Mouse (Mus musculus) liver, embryonic 16.5 days (tissue): ENCODE measurements around the gene Mpg. TPM values are rescaled to one million over a fixed set of nuclear protein-coding genes. Genes with fewer than 3 reads are reported as not detected.

Source experiments
- ATAC-seq: fragments of 200-750 bp; cut with Nextera tagmentation; 2 replicates; pipeline ENCODE4 v1.8.0; 2017; ENCODE audit warnings: low read depth, mild to moderate bottlenecking, moderate number of reproducible peaks, moderate library complexity
- H3K27ac ChIP-seq: fragments of 300-500 bp; sonication (generic); 2 replicates; pipeline ENCODE4 v1.5.1; 2014; ENCODE audit warnings: mild to moderate bottlenecking, low read length
- H3K27me3 ChIP-seq: fragments of 300-500 bp; sonication (generic); 2 replicates; pipeline ENCODE4 v1.6.1; 2014; ENCODE audit warnings: low read depth, low read length, mixed read lengths; ENCODE audit not compliant: control insufficient read depth, insufficient read depth
- H3K36me3 ChIP-seq: fragments of 300-500 bp; sonication (generic); 2 replicates; pipeline ENCODE4 v1.6.1; 2014; ENCODE audit warnings: mild to moderate bottlenecking; ENCODE audit not compliant: control insufficient read depth, insufficient read depth
- H3K4me1 ChIP-seq: fragments of 300-500 bp; sonication (generic); 2 replicates; pipeline ENCODE4 v1.6.1; 2014; ENCODE audit warnings: low read depth, low read length, mixed read lengths; ENCODE audit not compliant: control insufficient read depth
- H3K4me2 ChIP-seq: fragments of 300-500 bp; sonication (generic); 2 replicates; pipeline ENCODE4 v1.6.1; 2014; ENCODE audit warnings: low read depth, low read length, mixed read lengths
- H3K4me3 ChIP-seq: fragments of 300-500 bp; sonication (generic); 2 replicates; pipeline ENCODE4 v1.5.1; 2014; ENCODE audit warnings: low read depth, mild to moderate bottlenecking, low read length
- H3K9ac ChIP-seq: fragments of 300-500 bp; sonication (generic); 2 replicates; pipeline ENCODE4 v1.6.1; 2014; ENCODE audit warnings: low read depth, low read length
- H3K9me3 ChIP-seq: fragments of 300-500 bp; sonication (generic); replicated peaks from 2 replicates; pipeline ENCODE4 v1.6.1; 2016; ENCODE audit warnings: low read length; ENCODE audit not compliant: control insufficient read depth
- WGBS: fragments of 180-500 bp; shearing (Covaris S2); extraction: QIAGEN DNeasy Blood & Tissue Kit; methylation state at CpG from one replicate; pipeline ENCODE4 v1.1.7; 2014; ENCODE audit not compliant: insufficient replicate concordance; 5-methylcytosine and 5-hydroxymethylcytosine counted together
- polyA plus RNA-seq: library from polyadenylated mRNA; unstranded; fragments of >200 nt; fragmentation: Nextera tagmentation; extraction: Ambion mirVana; gene quantifications from 2 replicates; pipeline ENCODE4 v1.2.1, GENCODE M21; 2015

The Mpg gene
- 18.5 and 19.6 TPM in 2 replicates for polyA plus RNA-seq

GRCm38 (mm10) chr11:32226124-32226871 is at the start of gene Mpg:
TSS of gene Mpg (plus strand) at chr11:32226505.
- H3K27me3 ChIP-seq, result peaks cover 44% of the 10 kb centered on the region
- 3% methylated on average over 47 of the region's 47 CpGs for WGBS
- H3K9me3 ChIP-seq, result no peaks in the 10 kb centered on the region
- H3K27ac ChIP-seq, result peak within 1 kb of the TSS; percentile 76
- peaks cover 35% of the 10 kb centered on the region for H3K4me1 ChIP-seq
- peak within 1 kb of the TSS; percentile 71 for H3K4me2 ChIP-seq
- ATAC-seq, result peak; percentile 91
- peaks cover 20% of the 10 kb centered on the region for H3K36me3 ChIP-seq
- H3K4me3 ChIP-seq, result peak within 1 kb of the TSS; percentile 78
- peak within 1 kb of the TSS; percentile 91 for H3K9ac ChIP-seq

- H3K27me3 ChIP-seq, result no peaks in the 10 kb centered on the region; the same call in 1 of the 2 replicates
- H3K9me3 ChIP-seq, result no peaks in the 10 kb centered on the region
- H3K9ac ChIP-seq, result no peak overlapping the region
- no peaks in the 10 kb centered on the region for H3K36me3 ChIP-seq
- no peak overlapping the region for H3K27ac ChIP-seq
- no peak overlapping the region for H3K4me2 ChIP-seq
- ATAC-seq, result no peak
- H3K4me1 ChIP-seq, result peaks cover 2% of the 10 kb centered on the region; the same call in 1 of the 2 replicates
- no peak overlapping the region for H3K4me3 ChIP-seq
- 53% methylated on average over 1 of the region's 1 CpGs for WGBS
These were observed 47.8 kb upstream of the Mpg start for GRCm38 (mm10) chr11:32178506-32178905.

DNA sequence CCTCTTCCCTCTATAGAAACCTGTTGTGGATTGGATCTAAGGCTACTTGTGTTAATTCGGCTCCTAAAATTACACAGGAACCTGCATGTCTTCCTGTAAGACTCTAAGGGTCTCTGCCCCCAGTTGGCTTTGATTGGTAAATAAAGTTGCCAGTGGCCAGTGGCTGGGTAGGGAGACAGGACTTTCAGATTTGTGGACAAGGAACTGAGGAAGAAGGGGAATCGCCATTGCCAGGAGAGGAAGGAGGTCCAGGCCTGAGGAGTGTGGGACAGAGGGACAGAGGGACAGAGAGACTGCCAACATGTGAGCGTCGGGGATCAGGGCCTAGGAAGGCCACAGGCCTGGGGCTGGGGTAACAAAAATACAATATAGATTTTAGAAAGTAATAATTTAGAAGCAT is 45.1 kb upstream of the Mpg start:
- Histone ChIP-seq H3K27me3 (no peaks in the 10 kb centered on the region; the same call in 1 of the 2 replicates), H3K4me2 (no peak overlapping the region), H3K9me3 (no peaks in the 10 kb centered on the region), H3K36me3 (no peaks in the 10 kb centered on the region), H3K4me1 (peaks cover 2% of the 10 kb centered on the region; the same call in 1 of the 2 replicates), H3K9ac (no peak overlapping the region), H3K4me3 (no peak overlapping the region), H3K27ac (no peak overlapping the region)
- WGBS, result 69% methylated on average over 4 of the region's 4 CpGs
- ATAC-seq, result no peak

- Histone ChIP-seq H3K9ac (no peak overlapping the region), H3K27me3 (no peaks in the 10 kb centered on the region; the same call in 1 of the 2 replicates), H3K9me3 (no peaks in the 10 kb centered on the region), H3K4me2 (no peak overlapping the region), H3K4me3 (no peak overlapping the region), H3K27ac (no peak overlapping the region), H3K4me1 (peaks cover 2% of the 10 kb centered on the region; the same call in 1 of the 2 replicates), H3K36me3 (no peaks in the 10 kb centered on the region)
- ATAC-seq, result no peak
- WGBS, result 42% methylated on average over 23 of the region's 25 CpGs
These were observed 44.1 kb upstream of the Mpg start for GRCm38 (mm10) chr11:32181973-32182868.

- ATAC-seq, result no peak
- no peak overlapping the region for H3K27ac ChIP-seq
- no peak overlapping the region for H3K4me2 ChIP-seq
- H3K36me3 ChIP-seq, result no peaks in the 10 kb centered on the region
- WGBS, result 71% methylated on average over 8 of the region's 8 CpGs
- no peaks in the 10 kb centered on the region for H3K9me3 ChIP-seq
- H3K4me3 ChIP-seq, result no peak overlapping the region
- H3K27me3 ChIP-seq, result no peaks in the 10 kb centered on the region; the same call in 1 of the 2 replicates
- H3K4me1 ChIP-seq, result peaks cover 2% of the 10 kb centered on the region; the same call in 1 of the 2 replicates
- H3K9ac ChIP-seq, result no peak overlapping the region
These were observed 41.8 kb upstream of the Mpg start for GRCm38 (mm10) chr11:32184469-32184868.

GRCm38 (mm10) chr11:32186031-32186430 is 40.3 kb upstream of the Mpg start:
- no peak for ATAC-seq
- Histone ChIP-seq H3K4me1 (peaks cover 2% of the 10 kb centered on the region; the same call in 1 of the 2 replicates), H3K27ac (no peak overlapping the region), H3K9ac (no peak overlapping the region), H3K27me3 (no peaks in the 10 kb centered on the region; the same call in 1 of the 2 replicates), H3K4me2 (no peak overlapping the region), H3K36me3 (no peaks in the 10 kb centered on the region), H3K4me3 (no peak overlapping the region), H3K9me3 (no peaks in the 10 kb centered on the region)
- 59% methylated on average over 3 of the region's 3 CpGs for WGBS

GRCm38 (mm10) chr11:32187256-32187655 is 39.0 kb upstream of the Mpg start:
- Histone ChIP-seq H3K4me3 (no peak overlapping the region), H3K9ac (no peak overlapping the region), H3K4me2 (no peak overlapping the region), H3K9me3 (no peaks in the 10 kb centered on the region), H3K27me3 (no peaks in the 10 kb centered on the region), H3K27ac (no peak overlapping the region), H3K36me3 (no peaks in the 10 kb centered on the region), H3K4me1 (peaks cover 2% of the 10 kb centered on the region; the same call in 1 of the 2 replicates)
- no peak for ATAC-seq
- 73% methylated on average over 4 of the region's 4 CpGs for WGBS

DNA sequence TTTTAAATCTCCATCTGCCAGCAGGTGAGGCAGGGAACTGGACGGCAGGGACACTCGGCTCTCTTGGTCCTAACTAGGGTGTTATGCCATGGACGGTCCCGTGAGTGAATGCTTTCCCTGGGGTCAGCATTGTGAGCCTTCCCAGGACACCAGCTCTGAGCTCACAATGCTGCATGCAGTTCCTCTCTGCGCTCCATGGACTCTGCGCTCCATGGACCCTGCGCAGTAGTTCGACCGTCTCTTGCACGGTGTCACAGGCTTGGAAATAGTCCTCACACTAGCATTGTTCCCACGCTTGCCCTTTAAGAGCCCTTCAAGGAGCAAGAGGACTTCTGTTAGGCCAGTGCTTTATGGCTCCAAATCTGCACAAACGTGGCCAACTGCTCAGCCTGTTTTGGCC is 37.4 kb upstream of the Mpg start:
- no peaks in the 10 kb centered on the region for H3K9me3 ChIP-seq
- no peak for ATAC-seq
- H3K36me3 ChIP-seq, result no peaks in the 10 kb centered on the region
- H3K27me3 ChIP-seq, result no peaks in the 10 kb centered on the region
- H3K4me1 ChIP-seq, result no peaks in the 10 kb centered on the region
- no peak overlapping the region for H3K4me3 ChIP-seq
- WGBS, result 76% methylated on average over 12 of the region's 12 CpGs
- H3K4me2 ChIP-seq, result no peak overlapping the region
- H3K27ac ChIP-seq, result no peak overlapping the region
- H3K9ac ChIP-seq, result no peak overlapping the region
